In the genomic region with DNA sequence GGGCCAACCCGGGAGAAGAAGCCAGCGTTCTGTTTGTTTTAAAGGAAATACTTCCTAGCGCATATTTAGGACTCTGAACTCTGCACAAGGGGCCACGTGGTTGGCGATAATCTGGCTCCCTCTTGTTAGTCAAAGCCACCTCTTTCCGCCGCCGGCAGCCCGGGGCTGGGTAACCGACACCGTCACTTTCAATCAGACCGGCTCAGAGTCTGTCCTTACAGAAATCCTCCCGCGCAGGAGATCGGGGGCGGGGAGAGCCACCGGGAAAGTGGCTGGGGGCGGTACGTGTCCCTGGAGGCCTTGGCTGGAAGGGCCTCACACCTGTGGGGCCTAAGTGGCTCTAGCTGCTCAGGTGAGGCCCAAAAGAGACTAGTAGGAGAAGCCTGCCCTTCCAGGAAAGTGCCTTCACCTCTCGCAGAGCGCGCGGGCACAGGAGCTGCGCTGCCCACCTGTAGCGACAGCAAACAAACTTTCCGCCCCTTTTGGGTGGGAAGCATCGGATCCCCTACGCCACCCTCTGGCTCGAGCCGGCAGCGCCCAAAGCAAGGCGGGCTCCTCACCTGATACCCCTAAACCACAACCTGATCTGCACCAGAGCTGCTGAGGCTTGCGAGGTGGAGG, we compare ENCODE assay signal across 8 mouse cellular contexts. TPM values are rescaled to one million over a fixed set of nuclear protein-coding genes. Genes with fewer than 3 reads are reported as not detected.
DNase-seq lines count a peak whose midpoint lies in the region; ATAC-seq and TF ChIP-seq lines count a peak whose summit lies in the region.

No protein-coding gene starts in this region.

- H3K4me3 ChIP-seq in G1E (ENCODE audit: low read depth, low read length): peak overlapping the region; percentile 73

- no peak for ATAC-seq in G1E (ENCODE audit: extremely low read depth, insufficient number of reproducible peaks, low FRiP score, poor library complexity, severe bottlenecking)
- ATAC-seq in erythroblast, adult 5-6 weeks (replicated peaks; ENCODE audit: low FRiP score, poor library complexity, severe bottlenecking): peak; percentile 57
- peak; percentile 49 for ATAC-seq in megakaryocyte progenitor cell, adult 5-6 weeks (replicated peaks; ENCODE audit: poor library complexity)
- ATAC-seq in monocyte, adult 5-6 weeks (replicated peaks; ENCODE audit: insufficient number of reproducible peaks, low FRiP score, low TSS enrichment, poor library complexity, severe bottlenecking): no peak

- H3K27me3 ChIP-seq in G1E (ENCODE audit: insufficient read depth, low read length): peaks cover 21% of the 10 kb centered on the region

- peaks cover 4% of the 10 kb centered on the region for H3K36me3 ChIP-seq in G1E (replicated peaks)

- intact Hi-C loops in heart, postnatal 36 days (cut with DNase I): loop anchor here (5.0 to 10.0 kb wide), 3 partner anchors 114 to 326 kb away; no protein-coding TSS in a partner anchor

- H3K9me3 ChIP-seq in G1E (replicated peaks): no peaks in the 10 kb centered on the region

- no peak for TF ChIP-seq CTCF in G1E (IDR thresholded peaks at IDR 0.05; ENCODE audit: low read depth, low read length)

- H3K4me1 ChIP-seq in G1E (ENCODE audit: insufficient read depth, low read depth, low read length): peaks cover 33% of the 10 kb centered on the region

- DNase-seq in G1E (ENCODE audit: low spot score): peak; percentile 29
- DNase-seq in adrenal gland, postnatal 36 days: peak; percentile 76 to 79
- DNase-seq in heart, postnatal 36 days: peak; percentile 25 to 31
- peak; percentile 44 to 59 for DNase-seq in layer of hippocampus, postnatal 14 days (ENCODE audit: low spot score in 2 of 2)
- DNase-seq in right cerebral cortex, postnatal 4 days: peak; percentile 47

RNA-seq across cellular contexts. Expression of a gene that starts 0.8 kb away (rescaled TPM):
- total RNA-seq in G1E (2014; fragmentation: Nextera tagmentation): 14.3 and 14.5 TPM in 2 replicates
- 5.8 and 6.6 TPM in 2 replicates for total RNA-seq in G1E (2017)
- 2.2 and 3.0 TPM in 2 replicates for polyA plus RNA-seq in G1E (2012)
- total RNA-seq in adrenal gland, postnatal 36 days (2021): 100 to 1,000 TPM; 149 to 229 TPM
- 16.9 and 22.2 TPM in 2 replicates for total RNA-seq in erythroblast, adult 5-6 weeks (2015; ENCODE audit: low replicate concordance)
- total RNA-seq in erythroblast, adult 5-6 weeks (2017; ENCODE audit: low replicate concordance): 36.8 and 41.5 TPM in 2 replicates
- 1 to 10 TPM; 2.2 to 4.3 TPM for total RNA-seq in heart, postnatal 36 days (2021)
- total RNA-seq in layer of hippocampus, postnatal 14 days (2021): 10 to 100 TPM; 49.9 to 54.2 TPM
- 95.0 and 97.5 TPM in 2 replicates for total RNA-seq in megakaryocyte progenitor cell, adult 5-6 weeks (2015)
- 128 and 149 TPM in 2 replicates for total RNA-seq in megakaryocyte progenitor cell, adult 5-6 weeks (2017)
- 51.2 to 86.8 TPM (median 55.9 TPM) in 3 replicates for total RNA-seq in monocyte, adult 5-6 weeks (2017)

Comparison
In these comparisons a context has a peak if more than half of its experiments do, and no peak if none do; other contexts are left out.
1. ATAC-seq: peak in erythroblast, adult 5-6 weeks (single experiment) and megakaryocyte progenitor cell, adult 5-6 weeks (single experiment); none in G1E (single experiment) and monocyte, adult 5-6 weeks (single experiment).
2. Peak in every context shown above with its lines, with median percentiles within 50 percentile points of each other: DNase-seq.